Mouse (Mus musculus) neutrophil, adult 5-6 weeks (primary cell): ENCODE measurements around the gene Hoxb7. TPM values are rescaled to one million over a fixed set of nuclear protein-coding genes. Genes with fewer than 3 reads are reported as not detected.

ENCODE experiments used
- ATAC-seq: fragments of 151-379, 151-347 bp; 2 replicates; pipeline ENCODE4 v1.8.0; 2017; ENCODE audit warnings: mild to moderate bottlenecking, moderate TSS enrichment; ENCODE audit not compliant: insufficient number of reproducible peaks, poor library complexity, low FRiP score, severe bottlenecking; ENCODE audit errors: extremely low read depth
- total RNA-seq: library from RNA; stranded (forward); fragments of 200-1000 nt; gene quantifications from 2 replicates; pipeline ENCODE4 v1.2.3, GENCODE M21; 2017

The Hoxb7 gene
- total RNA-seq, 1 experiment from 2014 or later = not detected

GRCm38 (mm10) chr11:96267021-96267920, 19.2 kb upstream of the Hoxb7 start:
- ATAC-seq = no peak

- ATAC-seq = no peak
Observed at GRCm38 (mm10) chr11:96268031-96268745, 18.2 kb upstream of the Hoxb7 start.

GRCm38 (mm10) chr11:96269869-96270268, 16.6 kb upstream of the Hoxb7 start:
- no peak for ATAC-seq

GRCm38 (mm10) chr11:96270996-96271540, 15.4 kb upstream of the Hoxb7 start, which contains the start of gene Hoxb9:
Gene Hoxb9 (plus strand): TSS chr11:96271457.
- no peak for ATAC-seq

GRCm38 (mm10) chr11:96271541-96272011, 14.8 kb upstream of the Hoxb7 start:
- ATAC-seq = no peak

GRCm38 (mm10) chr11:96272024-96272921, 14.2 kb upstream of the Hoxb7 start:
- ATAC-seq = no peak

- no peak for ATAC-seq
Observed at GRCm38 (mm10) chr11:96274428-96274827, 12.0 kb upstream of the Hoxb7 start.

- ATAC-seq = no peak
Observed at GRCm38 (mm10) chr11:96275896-96276295, 10.5 kb upstream of the Hoxb7 start.

- ATAC-seq = no peak
Observed at GRCm38 (mm10) chr11:96277151-96278044, 9.0 kb upstream of the Hoxb7 start.

GRCm38 (mm10) chr11:96278324-96278723, 8.1 kb upstream of the Hoxb7 start:
- no peak for ATAC-seq

GRCm38 (mm10) chr11:96278773-96279172, 7.7 kb upstream of the Hoxb7 start:
- peak; percentile 70; the same call in 1 of the 2 replicates for ATAC-seq

- ATAC-seq = no peak
Observed at GRCm38 (mm10) chr11:96279421-96280233, 6.8 kb upstream of the Hoxb7 start.

GRCm38 (mm10) chr11:96280399-96281378, 5.7 kb upstream of the Hoxb7 start:
- no peak for ATAC-seq

GRCm38 (mm10) chr11:96281396-96281795, 5.0 kb upstream of the Hoxb7 start:
- ATAC-seq = no peak

GRCm38 (mm10) chr11:96281855-96282570, 4.4 kb upstream of the Hoxb7 start, which contains the start of gene Hoxb8:
Gene Hoxb8 (plus strand): TSS chr11:96281905.
- ATAC-seq = no peak
